Mouse (Mus musculus) cerebellum, postnatal 14 days (tissue): ENCODE results near the gene Sipa1l2.

Experiments used
- DNase-seq, 2 experiments: peaks; one replicate each; pipeline ENCODE4 v3.0.0; 2021; ENCODE audit warnings: mixed read lengths in 2 of 2

The Sipa1l2 gene

DNA sequence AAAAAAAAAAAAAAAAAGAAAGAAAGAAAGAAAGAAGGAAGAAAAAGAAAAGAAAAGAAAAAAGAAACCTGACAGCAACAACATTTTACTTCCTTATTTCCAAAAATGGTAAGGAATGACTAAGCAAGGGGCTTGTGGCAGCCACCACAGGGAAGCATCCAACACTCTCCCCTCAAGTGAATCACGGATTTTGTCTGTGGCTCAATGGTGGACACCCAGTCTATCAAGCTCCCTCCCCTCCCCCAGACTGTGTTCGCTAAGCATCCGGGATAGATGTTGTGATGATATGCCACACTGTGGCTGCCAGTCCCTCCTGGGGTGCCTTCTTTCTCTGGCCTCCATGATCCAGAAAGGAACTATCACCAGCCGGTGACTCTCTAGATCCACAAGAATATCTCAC, 6.5 kb upstream of the Sipa1l2 start:
- DNase-seq = no peak

DNA sequence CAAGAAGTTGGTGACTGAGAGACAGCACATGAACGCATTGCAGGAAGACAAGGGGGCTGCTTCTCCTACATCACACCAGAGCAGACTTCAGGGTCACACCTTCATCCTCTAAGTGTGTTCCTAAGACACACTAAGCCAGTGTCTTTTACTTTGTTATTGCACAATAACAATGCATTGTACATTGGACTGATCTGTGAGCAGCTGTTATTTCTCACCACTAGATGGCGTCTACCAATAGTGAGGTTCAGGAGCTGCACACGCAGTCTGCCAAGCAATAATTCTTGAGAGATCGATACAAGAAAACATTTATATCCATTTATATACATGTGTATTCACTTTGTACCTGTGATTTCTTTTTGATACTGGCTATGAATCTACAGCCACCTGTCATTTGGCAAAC, 4.7 kb upstream of the Sipa1l2 start:
- peak; percentile 65 to 74 for DNase-seq

DNA sequence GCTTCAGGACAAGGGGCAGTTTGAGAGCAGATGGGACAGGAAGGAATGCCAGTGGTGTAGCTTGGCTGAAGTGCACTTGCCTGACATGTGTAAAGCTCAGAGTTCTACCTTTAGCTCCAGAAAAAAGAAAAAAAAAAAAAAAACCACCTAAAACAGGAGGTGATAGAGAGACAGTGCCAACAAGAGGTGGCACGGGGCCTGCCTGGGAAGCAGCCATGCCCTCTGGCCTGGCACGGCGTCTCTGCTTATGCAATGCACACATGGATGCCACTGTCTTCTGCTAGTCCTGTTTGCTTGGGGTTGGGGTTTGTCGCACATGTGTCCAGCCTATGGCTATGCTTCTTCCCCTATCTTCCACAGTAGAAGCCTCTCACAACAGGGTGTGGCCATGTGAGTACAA, 2.6 kb upstream of the Sipa1l2 start:
- DNase-seq = peak; percentile 75 to 77

DNA sequence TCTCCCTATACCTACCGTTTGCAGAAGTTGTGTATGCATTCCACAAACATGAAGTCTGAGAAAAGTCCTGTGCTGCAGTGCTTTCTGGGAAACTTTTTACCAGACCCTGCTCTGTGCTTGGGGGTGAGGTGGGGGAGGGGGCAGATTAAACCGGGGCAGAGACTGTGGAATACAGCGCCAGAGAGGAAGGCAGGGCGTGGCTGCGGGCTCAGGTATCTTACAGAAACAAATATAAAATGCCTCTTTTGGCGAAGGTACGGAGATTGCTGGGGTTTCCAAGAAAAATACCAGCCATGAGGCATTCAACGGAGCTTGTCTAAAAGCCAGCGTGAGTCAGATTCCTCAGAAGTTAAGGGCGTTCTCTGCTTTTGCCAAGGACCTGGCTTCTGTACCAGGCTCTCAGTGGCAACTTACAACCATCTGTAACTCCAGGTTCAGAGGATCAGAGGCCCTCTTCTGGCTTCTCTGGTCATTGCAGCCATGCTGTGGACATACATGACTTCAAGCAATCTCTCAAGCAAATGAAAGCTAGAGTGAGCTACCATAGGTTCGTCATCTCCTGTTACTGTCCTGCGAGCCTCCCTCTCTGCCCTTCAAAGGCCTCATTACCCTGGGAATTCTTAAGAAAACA, 1.3 kb upstream of the Sipa1l2 start:
- peak; percentile 61 to 73 for DNase-seq

DNA sequence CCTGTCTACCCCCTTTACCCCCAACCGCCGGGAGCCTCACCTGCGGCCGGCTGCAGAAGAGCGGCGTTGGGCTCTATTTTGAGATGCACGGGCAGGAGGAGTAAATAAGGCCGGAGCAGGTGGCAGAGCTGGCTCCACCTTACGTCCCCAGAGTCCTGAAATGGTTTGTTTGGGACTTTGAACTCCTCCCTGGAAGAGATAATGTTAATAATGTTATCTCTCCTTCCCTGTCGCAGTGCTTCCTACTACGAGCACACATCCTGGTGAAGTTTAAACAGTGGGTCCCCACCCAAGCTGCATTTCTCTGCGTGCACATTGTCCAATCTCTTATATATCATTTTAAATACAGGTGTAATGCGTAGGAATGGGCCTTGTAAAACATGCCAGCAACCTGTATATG, 781 bp upstream of the Sipa1l2 start:
- DNase-seq = no peak

DNA sequence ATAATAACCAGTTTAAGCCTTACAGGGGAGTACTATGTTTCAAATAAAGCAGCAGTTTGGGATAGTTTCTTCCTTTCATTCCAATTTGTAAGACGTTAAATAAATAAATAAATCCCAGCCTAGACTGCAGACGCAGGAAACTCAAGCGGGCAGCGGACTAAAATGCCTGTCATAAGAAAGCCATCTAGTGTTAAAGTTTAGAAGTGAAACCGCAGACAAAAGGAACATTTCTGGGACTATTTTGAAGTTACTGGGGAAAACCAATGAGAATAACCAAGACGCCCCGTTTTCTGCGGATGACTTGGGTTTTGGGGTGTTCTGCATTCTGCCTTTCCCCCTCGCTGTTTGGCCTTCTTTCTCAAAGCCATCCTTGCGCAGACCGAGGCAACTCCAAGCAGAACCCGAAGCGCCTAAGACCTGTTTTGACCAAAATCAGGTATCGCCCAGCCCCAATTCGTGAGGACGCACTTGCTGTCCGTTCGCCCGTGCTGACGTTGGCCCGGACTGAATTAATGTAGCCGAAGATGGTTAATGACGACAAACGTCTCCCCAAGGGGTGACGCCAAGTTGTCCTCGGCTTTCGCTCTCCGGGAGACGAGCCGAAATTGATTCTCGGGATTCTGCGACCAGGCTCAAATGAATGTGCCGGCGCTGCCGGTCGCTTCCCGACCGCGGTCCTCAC, 616 bp downstream of the Sipa1l2 start:
- peak; percentile 61 to 71 for DNase-seq

DNA sequence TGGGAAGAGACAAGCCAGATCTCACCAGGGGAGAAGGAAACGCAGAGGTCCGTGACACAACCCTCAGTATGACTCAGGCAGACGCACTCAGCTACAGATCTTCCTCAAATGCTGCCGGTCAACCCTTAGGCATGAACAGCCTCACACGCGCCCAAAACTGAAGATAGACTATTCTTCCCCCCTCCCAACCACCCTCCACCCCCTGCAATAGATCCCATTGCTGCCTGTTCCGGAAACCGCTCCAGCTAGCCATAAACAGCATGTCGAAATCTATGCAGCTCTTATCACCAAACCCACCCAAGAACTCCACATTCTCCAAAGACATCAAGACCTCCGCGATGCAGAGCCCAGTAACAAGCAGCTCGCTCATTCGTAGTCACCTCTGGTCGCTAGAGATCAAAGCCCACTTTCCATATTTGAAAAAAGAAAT, 1.2 kb downstream of the Sipa1l2 start:
- DNase-seq = peak in 1 of 2 experiments; percentile 60

DNA sequence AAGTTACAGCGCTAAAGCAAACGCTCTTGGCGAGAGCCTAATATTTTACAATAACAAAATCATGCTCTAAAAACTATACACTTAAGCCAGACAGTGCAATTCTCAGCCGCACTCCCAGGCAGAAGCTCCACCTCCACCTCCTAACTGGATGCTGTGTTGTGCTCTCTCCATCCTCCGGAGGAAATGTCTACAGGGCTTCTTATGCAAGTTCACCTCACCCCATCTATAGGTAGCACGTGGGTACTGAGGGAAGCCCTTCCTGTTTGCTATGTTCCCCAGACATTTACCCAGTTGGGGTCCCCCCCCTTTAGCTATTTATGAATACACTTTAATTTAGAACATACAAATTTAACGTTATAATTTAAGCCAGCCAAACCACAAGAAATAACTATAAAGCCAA, 2.0 kb downstream of the Sipa1l2 start:
- DNase-seq = no peak

DNA sequence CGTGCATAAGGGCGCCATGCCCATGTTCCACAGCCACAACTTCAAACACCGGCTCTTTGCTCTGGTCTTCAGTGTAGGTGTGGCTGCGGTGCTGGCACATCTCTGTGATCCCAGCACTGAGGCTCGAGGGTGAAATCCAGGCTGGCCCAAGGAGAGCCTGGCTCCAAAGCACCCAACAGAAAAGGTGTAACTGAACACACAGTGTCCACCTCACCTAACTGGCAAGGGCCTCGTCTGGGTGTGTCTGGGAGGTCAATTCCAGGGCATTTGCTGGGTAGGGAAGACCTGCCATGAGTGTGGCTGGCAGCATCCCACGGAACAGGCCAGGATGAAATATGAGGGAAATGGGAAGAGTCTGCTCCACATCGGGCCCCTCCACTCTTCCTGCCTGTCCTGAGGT, 6.7 kb downstream of the Sipa1l2 start:
- DNase-seq = no peak

DNA sequence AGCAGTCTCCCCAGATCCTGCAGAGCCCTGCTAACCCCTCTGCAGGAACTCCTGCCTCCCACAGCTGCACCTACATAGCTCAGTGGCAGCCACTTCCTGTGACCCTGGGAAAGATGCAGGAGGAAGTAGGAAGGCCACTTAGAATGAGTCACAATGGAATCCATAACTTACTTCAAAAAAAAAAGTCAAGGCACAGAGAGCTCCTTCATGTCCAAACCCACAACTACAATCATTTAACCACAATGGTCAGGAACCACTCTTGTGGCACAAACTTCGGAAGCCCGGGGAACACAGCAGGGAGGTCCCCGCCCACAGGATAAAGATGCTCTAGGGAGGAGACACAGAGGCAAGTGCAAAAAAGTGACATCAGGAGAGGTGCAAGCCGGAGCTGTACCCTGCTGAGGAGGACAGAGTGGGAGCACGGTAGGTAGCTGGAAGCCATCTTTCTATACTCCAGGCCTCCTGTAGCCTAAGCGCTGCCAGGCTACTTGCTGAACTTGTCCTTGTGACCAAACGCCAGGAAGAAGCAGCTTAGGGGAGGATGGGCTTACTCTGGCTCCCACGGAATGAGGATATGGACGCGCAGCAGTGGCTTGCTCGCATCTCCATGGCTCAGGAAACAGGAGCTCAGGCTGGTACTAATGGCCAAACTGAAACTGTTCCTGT, 8.7 kb downstream of the Sipa1l2 start:
- DNase-seq = peak in 1 of 2 experiments; percentile 55

DNA sequence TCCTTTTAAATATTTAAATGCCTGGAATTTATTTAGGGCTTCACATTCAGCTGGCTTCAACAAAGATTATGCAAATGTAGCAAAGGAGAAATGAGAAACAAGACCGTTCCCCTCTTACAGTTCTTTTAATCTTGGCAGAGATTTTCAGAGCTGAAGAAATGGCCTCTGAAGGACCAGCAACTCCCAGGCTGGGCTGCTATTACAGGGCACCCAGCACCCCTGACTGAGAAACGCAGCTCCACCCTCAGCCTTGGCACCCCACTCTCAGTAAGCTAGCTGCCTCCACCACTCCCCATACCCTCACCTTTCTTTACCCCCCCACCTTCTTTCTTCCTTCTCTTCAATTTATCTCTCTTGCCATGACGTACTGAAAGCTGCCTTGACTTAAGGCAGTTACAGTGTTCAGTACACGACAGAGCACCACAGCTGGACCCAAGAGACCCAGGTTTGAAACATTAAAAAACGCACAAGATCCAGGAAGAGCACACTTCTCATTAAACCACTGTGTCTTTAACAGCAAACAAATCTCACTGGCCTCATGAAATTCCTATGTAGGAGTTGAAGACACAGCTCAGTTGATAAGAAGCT, 10.4 kb downstream of the Sipa1l2 start:
- DNase-seq = no peak

DNA sequence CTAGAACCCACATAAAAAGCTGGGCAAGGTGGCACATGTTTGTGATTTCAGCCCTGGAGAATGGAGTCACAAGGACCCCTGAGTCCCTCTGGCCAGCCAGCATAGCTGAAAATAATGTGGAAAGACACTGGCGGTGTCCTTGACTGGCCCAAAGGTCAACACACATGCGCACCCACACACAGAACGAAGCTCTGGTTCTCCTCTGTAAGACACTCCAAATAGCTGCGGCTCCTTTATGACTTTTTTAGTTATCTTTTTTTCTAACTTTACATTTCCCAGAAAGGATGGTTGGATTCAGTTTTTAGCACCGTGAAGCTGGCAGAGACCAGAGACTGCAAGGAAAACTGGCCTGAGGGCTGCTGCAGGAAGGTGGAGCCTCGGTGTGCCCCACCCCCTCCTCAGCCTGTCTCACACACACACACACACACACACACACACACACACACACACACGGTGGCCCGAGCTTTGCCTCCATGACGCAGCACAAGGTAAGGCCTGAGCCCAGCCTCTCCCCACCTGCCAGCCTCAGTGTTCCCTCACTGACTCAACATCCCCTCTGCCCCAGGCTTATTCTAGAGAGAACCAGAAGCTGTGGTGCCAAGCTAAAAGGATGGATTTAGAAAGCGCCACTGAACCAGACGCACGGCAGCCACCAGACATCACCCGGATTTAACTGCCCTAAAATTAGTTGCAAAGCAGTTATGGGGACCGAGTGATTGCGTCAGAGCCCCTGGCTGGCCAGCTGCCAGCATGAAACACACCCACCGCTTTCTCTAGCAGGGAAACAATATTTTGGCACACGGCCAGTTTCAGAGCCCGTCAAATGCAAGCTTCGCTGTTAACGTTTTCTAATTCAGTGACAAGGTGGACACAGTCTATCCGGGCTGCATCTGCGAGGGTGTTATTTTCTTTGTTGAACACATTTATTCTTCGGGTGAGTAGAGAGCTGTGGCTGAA, 11.2 kb downstream of the Sipa1l2 start:
- peak; percentile 76 to 83 for DNase-seq

DNA sequence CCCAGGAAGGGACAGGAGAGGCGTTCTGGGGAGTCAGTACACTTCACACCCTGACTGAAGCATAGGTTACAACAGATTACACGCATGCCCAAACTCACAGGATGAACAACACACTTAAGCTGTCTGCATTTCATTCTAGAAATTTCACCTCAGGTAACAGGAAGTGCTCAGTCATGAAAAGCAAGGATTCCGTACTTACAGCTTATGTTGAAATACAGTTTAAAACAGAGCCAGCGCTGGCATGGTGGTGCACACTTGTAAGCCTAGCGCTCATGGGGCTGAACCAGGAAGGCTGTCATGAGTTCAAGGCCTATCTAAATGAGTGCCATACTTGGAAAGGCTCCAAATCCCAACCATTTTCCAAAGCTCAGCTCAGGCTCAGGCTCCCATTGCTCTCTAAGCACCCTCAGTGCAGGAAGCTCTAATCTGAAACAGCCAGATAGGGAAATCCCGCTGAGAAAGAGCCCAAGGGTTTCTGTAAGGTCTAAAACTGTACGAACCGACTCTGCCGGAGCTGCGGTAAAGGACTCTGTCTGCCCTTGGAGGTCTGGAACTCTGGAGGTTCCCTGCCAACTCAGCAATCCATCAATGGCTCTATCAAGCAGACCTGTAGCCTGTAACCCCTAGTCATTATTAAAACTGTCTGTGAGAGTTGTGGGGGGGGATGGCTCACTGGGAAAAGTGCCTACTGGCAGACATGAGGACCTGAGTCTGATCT, 12.1 kb downstream of the Sipa1l2 start:
- DNase-seq = no peak

DNA sequence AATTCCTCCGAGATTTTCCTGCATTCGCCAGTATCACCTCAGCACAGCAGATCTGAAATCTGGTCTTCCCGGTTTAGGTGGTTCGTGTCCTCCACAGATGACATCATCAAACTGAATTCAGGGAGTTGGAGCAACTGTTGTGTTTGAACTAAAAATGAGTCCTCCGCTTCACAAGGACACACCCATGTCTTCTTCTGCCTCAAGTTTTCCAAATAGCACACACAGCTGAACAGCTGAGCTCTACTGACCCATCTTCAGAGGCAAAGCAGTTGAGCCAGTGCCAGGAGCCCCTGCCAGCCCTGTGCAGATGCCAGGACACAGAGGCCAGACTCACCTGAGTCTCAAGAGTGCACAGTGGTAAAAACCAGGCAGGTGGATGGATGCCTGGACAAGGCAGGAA, 12.9 kb downstream of the Sipa1l2 start:
- DNase-seq = peak; percentile 68 to 69

DNA sequence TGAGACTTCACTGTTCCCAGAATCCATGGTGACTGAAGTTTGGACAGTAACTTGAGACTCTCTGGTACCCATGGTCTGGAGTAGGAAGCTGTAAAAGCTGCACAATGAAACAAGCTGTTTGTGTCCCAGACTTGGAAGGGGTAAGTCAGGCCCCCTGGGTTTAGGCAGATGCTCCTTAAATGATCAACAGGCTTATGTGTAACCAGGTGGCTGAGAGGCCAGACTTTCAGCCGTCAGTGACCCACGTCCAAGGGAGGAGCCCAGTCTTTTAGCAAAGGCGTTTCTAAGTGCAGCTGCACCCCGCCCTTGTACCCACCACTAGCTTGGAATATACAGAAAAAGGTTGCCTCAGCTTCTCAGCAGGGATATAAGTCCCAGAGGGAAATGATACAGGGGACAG, 19.0 kb downstream of the Sipa1l2 start:
- DNase-seq = no peak

DNA sequence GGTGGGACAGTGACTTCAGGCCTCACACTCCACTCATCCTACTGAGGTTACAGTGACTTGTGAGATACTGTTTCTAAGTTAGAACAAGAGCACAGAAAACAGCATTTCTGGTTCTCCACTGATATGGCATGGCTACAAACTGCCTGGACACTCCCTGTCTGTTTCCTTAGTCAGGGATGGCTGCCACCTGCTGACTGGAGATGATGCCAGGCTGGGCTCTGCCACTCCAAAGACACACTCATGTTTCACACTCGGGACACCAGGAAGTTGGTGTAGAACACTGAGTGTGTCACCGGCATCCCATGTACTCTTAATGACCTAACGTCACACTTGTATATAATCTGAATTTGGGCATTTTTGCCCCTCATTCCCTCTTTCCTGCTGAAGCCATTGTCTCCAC, 22.3 kb downstream of the Sipa1l2 start:
- DNase-seq = no peak

DNA sequence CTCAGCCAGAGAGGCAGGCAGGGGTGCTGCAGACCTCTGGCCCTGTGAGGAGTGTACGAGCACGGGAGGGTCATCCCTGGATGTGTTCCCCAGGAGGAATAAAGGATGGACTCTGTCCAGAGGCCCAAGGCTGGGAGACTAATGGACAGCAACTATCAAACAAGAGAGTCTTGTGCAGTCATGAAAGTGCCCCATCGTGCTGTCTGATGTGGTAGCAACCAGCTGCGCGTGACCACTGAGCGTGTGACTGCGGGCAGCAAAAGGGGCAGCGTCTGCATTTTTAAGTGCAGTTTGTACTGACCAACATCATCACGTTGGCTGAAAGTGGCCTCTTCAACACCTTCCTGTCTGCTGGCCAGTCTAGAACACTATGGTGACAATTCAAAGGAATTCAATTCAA, 23.7 kb downstream of the Sipa1l2 start:
- DNase-seq = no peak

DNA sequence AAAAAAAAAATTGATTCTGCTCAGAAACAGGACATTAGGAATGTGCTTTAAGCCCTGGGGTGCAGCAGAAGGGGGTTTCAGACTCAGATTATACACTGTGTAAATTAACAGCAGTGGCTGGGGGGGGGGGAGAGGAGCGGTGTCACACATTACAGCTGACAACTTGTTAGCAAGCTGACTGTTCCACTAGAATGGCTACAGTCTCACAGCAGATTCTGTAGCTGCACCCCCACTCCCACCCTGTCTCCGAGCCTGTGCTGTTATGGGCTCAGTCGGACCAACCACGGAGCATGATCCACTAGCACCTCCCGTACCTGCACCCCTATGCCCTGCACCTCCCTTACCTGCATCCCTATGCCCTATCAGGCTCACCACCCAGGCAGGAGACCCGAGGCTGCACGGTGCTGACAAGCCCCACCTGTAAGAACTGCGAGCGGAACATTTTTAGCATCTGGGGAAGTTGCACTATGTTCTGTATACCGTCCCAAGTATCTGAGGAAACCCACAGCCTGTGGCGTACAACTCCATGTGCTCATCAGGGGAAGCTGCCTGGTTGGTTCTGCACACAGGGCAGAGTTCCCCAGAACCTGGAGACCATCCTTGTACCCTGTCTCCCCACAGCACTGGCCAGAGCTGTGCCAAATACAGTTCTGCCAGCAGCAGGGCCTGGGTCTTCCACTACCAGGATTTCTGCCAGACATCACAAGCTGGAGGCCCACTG, 26.6 kb downstream of the Sipa1l2 start:
- DNase-seq = no peak

DNA sequence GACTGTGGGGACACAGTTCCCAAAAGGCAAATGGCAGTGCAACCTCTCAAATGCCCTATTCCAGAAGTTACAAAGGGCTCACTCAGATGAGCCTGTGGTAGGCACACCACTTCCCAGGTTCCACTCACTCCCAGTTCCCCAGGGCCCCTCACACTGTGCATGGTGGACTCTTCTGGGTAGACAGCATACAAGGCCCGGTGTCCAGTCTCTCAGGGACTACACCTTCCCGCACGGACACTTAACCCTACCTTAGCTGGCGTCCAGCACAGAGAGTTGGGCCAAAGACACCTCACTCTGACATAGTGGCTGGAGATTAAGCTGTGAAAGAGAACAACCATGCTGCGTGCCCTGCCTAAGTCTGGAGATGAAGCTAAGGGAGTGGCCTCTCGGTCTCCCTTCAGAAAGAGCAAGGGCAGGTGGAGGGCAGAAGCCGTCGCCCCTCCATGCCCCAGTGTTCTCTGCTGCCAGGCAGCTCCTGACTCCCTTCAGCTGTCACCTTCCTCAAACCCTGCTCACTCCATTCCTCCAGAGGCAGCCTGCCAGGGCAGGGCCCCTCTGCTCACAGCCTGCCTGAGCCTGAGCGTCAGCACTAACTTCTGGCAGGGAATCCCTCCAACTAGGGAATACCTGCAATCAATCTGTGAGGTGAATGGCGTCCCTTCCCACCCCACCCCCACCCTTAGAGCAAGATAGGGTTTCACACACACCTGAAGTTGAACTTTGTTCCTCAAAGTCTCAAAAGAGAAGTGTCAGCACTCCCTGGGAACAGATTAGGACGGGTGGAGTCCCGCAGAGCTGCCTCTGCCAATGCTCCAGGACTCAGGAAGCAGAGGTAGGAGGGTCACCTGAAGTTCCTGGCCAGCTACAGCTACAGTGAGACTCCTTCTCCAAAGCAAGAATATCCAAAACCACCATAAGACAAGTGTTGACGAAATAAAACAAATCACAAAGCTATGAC, 30.3 kb downstream of the Sipa1l2 start:
- no peak for DNase-seq

DNA sequence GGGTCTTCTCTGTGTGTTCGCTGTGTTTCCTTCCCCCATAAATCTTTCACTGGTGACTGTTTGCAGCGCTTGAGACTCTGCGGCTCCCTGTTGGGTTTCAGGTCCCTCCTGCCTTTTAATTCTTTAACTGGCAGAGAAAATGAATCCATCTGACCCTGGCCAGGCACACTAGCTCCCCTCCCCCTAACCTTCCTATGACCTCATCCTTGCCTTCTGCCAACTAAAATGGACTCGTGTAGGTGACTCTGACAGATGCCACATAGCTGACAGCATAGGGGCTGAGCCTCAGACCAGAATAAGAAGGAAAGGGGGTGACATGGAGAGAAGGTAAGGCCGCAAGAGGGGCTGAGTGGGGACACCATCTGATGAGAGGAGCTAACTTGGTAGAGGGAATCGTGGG, 31.3 kb downstream of the Sipa1l2 start:
- DNase-seq = no peak
